Mouse (Mus musculus): ENCODE results near the gene Bmper.

Gene Bmper

GRCm38 (mm10) chr9:23311956-23312355 is 89.1 kb downstream of the Bmper start:
- no peak for TF ChIP-seq GATA4 (IDR thresholded peaks at IDR 0.05; ENCODE audit: insufficient replicate concordance, low read length)

- TF ChIP-seq GATA4 (IDR thresholded peaks at IDR 0.05; ENCODE audit: insufficient replicate concordance, low read length) = no peak
Observed at GRCm38 (mm10) chr9:23312877-23313276, 90.0 kb downstream of the Bmper start.

GRCm38 (mm10) chr9:23315631-23316330 is 92.9 kb downstream of the Bmper start:
- TF ChIP-seq GATA4 (IDR thresholded peaks at IDR 0.05; ENCODE audit: insufficient replicate concordance, low read length) = no peak

- TF ChIP-seq GATA4 (IDR thresholded peaks at IDR 0.05; ENCODE audit: insufficient replicate concordance, low read length) = no peak
Observed at GRCm38 (mm10) chr9:23327830-23328229, 105.0 kb downstream of the Bmper start.

- TF ChIP-seq GATA4 (IDR thresholded peaks at IDR 0.05; ENCODE audit: insufficient replicate concordance, low read length) = no peak
Observed at GRCm38 (mm10) chr9:23333041-23333622, 110.3 kb downstream of the Bmper start.

GRCm38 (mm10) chr9:23340551-23340950 is 117.7 kb downstream of the Bmper start:
- TF ChIP-seq GATA4 (IDR thresholded peaks at IDR 0.05; ENCODE audit: insufficient replicate concordance, low read length) = no peak

GRCm38 (mm10) chr9:23341246-23341645 is 118.4 kb downstream of the Bmper start:
- TF ChIP-seq GATA4 (IDR thresholded peaks at IDR 0.05; ENCODE audit: insufficient replicate concordance, low read length) = no peak

GRCm38 (mm10) chr9:23344353-23344752 is 121.5 kb downstream of the Bmper start:
- TF ChIP-seq GATA4 (IDR thresholded peaks at IDR 0.05; ENCODE audit: insufficient replicate concordance, low read length) = no peak

GRCm38 (mm10) chr9:23345093-23345844 is 122.4 kb downstream of the Bmper start:
- no peak for TF ChIP-seq GATA4 (IDR thresholded peaks at IDR 0.05; ENCODE audit: insufficient replicate concordance, low read length)

GRCm38 (mm10) chr9:23349603-23350002 is 126.7 kb downstream of the Bmper start:
- TF ChIP-seq GATA4 (IDR thresholded peaks at IDR 0.05; ENCODE audit: insufficient replicate concordance, low read length) = no peak

GRCm38 (mm10) chr9:23351400-23351799 is 128.5 kb downstream of the Bmper start:
- TF ChIP-seq GATA4 (IDR thresholded peaks at IDR 0.05; ENCODE audit: insufficient replicate concordance, low read length) = no peak

GRCm38 (mm10) chr9:23352396-23352795 is 129.5 kb downstream of the Bmper start:
- no peak for TF ChIP-seq GATA4 (IDR thresholded peaks at IDR 0.05; ENCODE audit: insufficient replicate concordance, low read length)

- TF ChIP-seq GATA4 (IDR thresholded peaks at IDR 0.05; ENCODE audit: insufficient replicate concordance, low read length) = no peak
Observed at GRCm38 (mm10) chr9:23354201-23354820, 131.4 kb downstream of the Bmper start.

- no peak for TF ChIP-seq GATA4 (IDR thresholded peaks at IDR 0.05; ENCODE audit: insufficient replicate concordance, low read length)
Observed at GRCm38 (mm10) chr9:23358108-23358507, 135.2 kb downstream of the Bmper start.

- no peak for TF ChIP-seq GATA4 (IDR thresholded peaks at IDR 0.05; ENCODE audit: insufficient replicate concordance, low read length)
Observed at GRCm38 (mm10) chr9:23363139-23363538, 140.3 kb downstream of the Bmper start.

GRCm38 (mm10) chr9:23363540-23363939 is 140.7 kb downstream of the Bmper start:
- TF ChIP-seq GATA4 (IDR thresholded peaks at IDR 0.05; ENCODE audit: insufficient replicate concordance, low read length) = no peak

All from liver, adult (tissue).